Mouse (Mus musculus) layer of hippocampus, postnatal 10 days (tissue): Measurements from ENCODE around the gene Gbp3. TPM values are rescaled to one million over a fixed set of nuclear protein-coding genes. Genes with fewer than 3 reads are reported as not detected.
"Not testable (repeated sequence)": the region's sequence is repeated elsewhere in the genome, so short reads cannot be mapped to it uniquely, and the experiment has no call there.

Source experiments
- DNase-seq, 2 experiments: peaks; one replicate each; pipeline ENCODE4 v3.0.0; 2021; ENCODE audit warnings: low spot score in 2 of 2
- long read RNA-seq: library from polyadenylated mRNA; stranded (forward); transcript quantifications from one replicate; pipeline ENCODE4 v2.0.0, GENCODE M21; 2023
- total RNA-seq, 2 experiments: library from RNA; stranded (reverse); gene quantifications; 2 replicates each; pipeline ENCODE4 v1.2.3; 2021

The Gbp3 gene
- total RNA-seq, result 1 to 10 TPM; 2.9 to 4.4 TPM
- long read RNA-seq, partial matches to known transcripts, result 0 of 5 reads
- long read RNA-seq, other reads (novel, unspliced or antisense), result 2 of 5 reads

DNA sequence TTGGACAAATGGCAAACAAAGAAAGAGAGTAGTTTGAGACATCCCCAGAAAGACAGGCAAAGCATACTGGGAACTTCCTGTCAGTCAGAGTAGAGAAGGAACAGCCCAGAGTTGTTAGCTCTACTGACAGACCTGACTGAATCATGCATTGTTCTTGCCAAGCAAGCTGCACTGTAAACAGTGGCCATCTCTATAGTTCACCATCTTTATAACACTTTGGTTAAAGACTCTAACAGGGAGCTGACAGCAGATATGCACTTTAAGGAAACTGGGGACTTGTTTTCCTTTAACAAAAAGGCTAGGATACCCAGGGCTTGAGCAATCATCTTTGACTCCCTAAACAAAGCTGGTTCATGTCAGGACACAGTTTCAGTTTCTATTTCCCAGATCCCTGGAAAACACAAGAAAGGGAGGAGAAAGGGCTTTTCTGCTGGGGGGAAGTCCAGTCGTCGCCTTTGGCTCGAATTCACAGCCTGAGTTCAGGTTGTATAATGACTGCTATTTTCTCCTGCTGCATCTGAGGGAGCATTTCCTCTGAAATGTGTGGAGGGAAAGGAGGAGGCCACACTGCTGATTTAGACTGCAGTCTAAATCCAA, at the start of gene Gbp3:
Gene Gbp3 (plus strand): TSS at position 395 of the 597 bp plus-strand sequence.
- peak in 1 of 2 experiments; percentile 13 for DNase-seq

GRCm38 (mm10) chr3:142528116-142528515, 31.7 kb upstream of the Gbp3 start:
- DNase-seq, result no peak

DNA sequence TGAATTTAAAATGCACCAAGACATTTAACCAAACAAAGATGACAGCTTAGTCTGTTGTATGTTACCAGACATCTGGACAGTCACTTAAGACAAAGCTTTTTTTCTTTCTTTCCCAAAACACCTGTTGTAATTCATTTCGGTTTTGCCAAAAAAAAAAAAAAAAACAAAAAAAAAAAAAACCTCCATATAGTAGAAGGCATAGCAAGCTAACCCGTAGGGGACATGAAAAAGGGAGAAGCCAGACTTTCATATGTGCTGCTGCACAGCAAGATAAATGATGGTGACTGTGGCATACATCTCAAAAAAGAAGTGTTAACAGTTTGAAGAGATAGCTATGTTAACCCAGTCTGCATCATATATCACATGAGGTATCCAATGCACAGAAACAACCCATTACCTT, 30.2 kb upstream of the Gbp3 start:
- no peak for DNase-seq

- DNase-seq, result peak; percentile 24 to 45
Observed at GRCm38 (mm10) chr3:142530087-142530953, 29.5 kb upstream of the Gbp3 start, which contains the start of gene Gbp7. TSS of gene Gbp7 (plus strand) at chr3:142530342.

GRCm38 (mm10) chr3:142531595-142531994, 28.2 kb upstream of the Gbp3 start:
- DNase-seq, result no peak

GRCm38 (mm10) chr3:142533185-142533584, 26.6 kb upstream of the Gbp3 start:
- DNase-seq, result no peak

GRCm38 (mm10) chr3:142535667-142536066, 24.2 kb upstream of the Gbp3 start:
- DNase-seq, result no peak

- no peak for DNase-seq
Observed at GRCm38 (mm10) chr3:142541391-142541790, 18.4 kb upstream of the Gbp3 start.

DNA sequence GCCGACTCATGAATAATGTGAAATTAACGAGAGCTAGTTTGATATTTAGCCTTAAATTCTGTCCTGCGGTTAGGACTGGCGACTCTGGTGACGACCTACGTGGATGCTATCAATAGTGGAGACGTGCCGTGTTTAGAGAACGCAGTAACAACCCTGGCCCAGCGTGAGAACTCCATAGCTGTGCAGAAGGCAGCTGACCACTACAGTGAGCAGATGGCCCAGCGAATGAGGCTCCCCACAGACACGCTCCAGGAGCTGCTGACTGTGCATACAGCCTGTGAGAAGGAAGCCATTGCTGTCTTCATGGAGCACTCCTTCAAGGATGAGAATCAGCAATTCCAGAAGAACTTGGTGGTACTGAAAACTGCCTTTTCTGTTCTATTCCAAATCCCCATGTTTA, 17.1 kb upstream of the Gbp3 start:
- not testable (repeated sequence) for DNase-seq

DNA sequence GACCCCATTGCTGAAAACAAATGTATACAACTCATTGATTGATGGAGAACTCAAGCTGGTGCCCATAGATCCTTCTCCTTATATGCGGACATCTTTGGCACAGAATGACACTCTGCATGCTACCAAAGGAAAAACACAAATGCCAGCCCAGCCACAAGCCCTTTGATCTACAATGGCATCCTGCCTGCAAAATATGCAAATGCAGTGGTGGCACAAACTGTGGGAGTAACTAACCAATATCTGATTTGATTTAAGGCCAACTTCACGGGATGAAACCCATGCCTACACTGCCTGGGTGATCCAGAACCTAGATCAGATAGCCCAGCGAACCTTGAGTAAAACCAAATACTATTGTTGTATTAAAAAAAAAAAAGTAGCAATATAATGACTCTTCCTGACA, 13.1 kb upstream of the Gbp3 start:
- no peak for DNase-seq

DNA sequence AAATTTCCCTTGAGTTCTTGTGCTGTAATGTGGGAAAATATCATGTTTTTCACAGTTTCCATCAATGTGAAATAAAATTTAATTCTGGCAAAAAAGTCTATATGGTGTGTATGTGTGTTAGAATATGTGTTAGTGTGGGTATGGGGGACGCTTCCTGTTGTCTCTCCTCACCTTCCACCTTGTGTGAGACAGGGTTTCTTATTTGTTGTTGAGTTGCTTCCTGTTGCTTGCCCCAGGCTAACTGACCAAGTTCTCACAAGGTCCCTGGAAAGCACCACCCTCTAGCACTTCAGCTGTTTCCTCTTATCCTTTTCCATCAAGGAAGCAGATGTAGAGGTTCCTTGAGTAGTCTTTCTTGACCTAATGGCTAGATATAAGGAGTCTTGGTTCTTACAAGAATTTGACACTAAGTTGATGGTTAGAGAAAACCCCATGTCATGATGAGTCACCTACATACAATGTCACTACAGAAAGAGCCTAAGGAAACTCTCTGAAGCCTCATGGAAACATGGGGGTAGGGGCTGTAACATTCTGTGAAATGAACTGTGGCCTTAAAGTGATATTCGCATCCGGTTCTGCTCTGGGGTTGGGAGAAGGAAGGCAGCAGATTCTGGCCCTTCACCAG, 9.7 kb upstream of the Gbp3 start:
- DNase-seq, result no peak

DNA sequence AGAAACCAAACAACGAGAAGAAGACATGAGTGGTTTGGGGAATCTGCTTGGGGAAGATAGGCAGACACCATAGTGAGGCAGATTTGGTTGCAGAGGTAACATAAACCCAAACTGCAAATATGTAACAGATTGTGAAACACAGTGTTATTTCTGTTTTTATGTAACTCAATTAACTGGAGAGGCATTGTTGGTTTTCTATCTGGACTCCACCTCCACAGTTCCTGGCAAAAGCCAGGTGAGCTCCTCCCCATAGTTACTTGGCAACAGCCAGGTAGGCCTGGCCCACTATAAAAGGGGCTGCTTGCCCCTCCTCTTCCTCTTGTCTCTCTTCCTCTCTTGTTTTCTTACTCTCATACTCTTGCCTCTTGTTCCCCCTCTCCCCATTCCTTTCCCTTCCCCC, 5.2 kb upstream of the Gbp3 start:
- DNase-seq, result no peak

- no peak for DNase-seq
Observed at GRCm38 (mm10) chr3:142555623-142556022, 4.2 kb upstream of the Gbp3 start.

DNA sequence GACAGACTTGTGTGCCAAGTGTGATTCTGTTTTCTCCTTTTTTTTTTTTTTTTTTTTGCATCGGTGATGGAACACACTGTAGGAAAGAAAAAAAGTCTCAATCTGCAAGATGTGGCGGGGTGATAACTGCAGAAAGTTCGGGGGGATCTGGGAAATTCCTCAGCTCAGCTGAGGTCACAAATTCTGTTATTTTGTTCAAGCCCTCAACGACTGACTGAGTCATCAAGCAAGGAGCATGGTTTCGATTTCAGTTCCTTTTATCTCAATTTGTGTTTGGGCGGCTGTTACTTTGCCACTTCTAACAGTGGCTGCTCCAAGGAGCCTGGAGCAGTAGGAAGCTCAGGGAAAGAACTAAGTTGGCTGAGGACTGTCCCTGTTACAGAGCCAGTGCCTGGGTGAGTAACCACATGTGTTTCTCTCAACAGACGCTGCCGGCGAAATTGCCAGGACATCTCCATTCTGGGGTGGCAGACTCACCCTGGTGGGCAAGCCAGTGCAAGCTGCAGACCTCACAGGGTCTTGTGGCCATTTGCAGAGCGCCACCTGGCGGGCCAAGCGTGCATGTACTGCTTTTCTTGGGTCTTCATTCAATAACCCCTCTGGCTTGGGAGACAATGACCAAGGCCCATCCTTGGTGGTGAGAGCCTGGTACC, 596 bp downstream of the Gbp3 start:
- peak; percentile 80 to 87 for DNase-seq

DNA sequence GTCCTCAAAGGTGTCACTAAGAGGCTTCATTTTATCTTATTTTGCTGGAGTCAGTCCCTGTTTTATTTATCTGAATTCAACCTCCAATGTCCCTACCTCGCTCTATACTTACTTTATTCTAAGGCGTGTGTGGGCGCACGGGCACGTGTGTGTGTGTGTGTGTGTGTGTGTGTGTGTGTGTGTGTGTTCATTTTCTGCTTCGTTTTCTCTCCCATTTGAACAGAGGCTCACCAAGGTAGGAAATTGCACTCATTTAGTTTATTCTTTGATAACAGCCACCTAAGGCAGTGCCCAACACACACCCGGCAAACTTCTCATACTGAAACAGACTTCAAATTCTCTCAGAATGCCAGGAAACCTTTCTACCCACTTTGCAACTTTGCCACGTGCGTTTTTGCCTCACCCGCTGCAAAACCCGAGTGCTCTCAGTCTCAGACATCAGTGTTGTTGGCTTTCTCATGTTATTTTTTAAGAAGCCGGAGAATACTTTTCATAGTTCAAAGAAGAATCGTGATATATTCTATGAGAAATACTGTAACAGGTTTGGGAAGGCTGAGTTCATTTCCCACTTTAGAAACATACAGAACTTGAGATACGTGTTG, 1.3 kb downstream of the Gbp3 start:
- DNase-seq, result no peak

DNA sequence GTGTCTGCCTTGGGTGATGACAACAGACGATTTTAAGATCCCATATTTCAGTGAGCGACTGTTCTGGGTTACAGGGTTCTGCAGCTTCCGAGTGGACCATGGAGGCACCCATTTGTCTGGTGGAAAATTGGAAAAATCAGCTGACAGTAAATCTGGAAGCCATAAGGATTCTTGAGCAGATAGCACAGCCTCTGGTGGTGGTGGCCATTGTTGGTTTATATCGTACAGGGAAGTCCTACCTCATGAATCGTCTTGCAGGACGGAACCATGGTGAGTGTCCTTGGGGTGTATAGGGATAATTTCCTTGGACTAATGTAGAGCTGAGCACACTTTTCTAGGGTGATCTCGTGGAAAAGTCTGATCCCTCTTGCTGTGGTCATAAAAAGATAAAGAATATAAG, 1.8 kb downstream of the Gbp3 start:
- no peak for DNase-seq

- DNase-seq, result not testable (repeated sequence)
Observed at GRCm38 (mm10) chr3:142567490-142567889, 7.7 kb downstream of the Gbp3 start.

DNA sequence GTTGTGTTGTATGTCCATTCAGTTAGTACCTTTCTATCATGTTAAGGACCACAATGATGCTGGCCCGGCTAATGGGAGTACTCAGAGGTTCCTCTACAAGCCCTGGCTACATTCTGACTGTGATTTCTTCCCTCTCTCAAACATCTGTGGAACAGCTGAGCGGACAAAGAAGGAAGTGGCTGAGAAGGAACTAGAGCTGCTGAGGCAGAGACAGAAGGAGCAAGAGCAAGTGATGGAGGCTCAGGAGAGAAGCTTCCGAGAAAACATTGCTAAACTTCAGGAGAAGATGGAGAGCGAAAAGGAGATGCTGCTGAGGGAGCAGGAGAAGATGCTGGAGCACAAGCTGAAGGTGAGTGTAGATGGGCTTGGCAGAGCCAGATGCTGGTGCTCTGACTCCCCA, 10.9 kb downstream of the Gbp3 start:
- DNase-seq, result no peak

DNA sequence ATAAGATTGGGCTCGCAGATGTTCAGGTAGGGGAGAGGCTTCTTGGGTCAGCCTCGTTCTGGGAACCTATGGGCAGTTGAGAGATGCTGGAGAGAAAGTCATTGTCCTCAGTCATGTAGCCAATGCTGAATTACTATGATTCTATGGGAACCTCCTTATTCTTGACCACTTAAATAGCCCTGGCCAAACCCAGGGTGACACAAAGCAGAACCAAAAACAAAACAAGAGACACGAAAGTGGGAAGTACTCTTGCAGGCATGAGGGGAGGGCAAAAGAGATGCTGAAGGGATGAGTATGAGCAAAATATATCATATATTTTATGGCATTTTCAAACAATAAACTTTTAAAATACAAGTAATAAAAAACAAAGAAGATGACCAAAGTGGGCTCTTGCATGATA, 17.3 kb downstream of the Gbp3 start:
- no peak for DNase-seq

- DNase-seq, result no peak
Observed at GRCm38 (mm10) chr3:142578342-142578741, 18.5 kb downstream of the Gbp3 start.

DNA sequence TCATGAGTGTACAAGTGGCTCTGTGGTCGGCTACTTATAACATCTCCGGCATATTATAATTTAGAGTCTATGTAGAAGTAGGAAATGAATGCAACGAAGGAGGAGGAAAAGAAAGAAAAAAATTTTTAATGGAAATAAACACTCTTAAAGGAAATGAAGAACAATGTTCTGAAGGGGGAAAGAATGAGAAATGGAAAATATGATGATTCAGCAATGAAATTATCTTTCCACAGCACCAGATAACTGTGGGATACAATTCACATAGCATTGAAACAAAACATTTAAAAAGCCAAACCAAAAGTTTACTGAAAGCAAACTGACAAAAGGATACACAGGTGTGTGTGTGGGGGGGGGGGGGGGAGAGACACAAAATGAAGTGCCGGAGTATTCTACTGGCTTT, 23.2 kb downstream of the Gbp3 start:
- DNase-seq, result no peak
